Mouse (Mus musculus) C2C12 (cell line): ENCODE measurements around the gene Gm10961. TPM values are rescaled to one million over a fixed set of nuclear protein-coding genes. Genes with fewer than 3 reads are reported as not detected.

Experiments used
- H3K27me3 ChIP-seq: one replicate; pipeline ENCODE4 v1.6.1; 2011; ENCODE audit not compliant: control insufficient read depth, insufficient read depth, insufficient read length
- H3K36me3 ChIP-seq: one replicate; pipeline ENCODE4 v1.6.1; 2011; ENCODE audit not compliant: control insufficient read depth, insufficient read depth
- H3K4me3 ChIP-seq: one replicate; pipeline ENCODE4 v1.5.1; 2011; ENCODE audit warnings: mild to moderate bottlenecking, control low read depth; ENCODE audit not compliant: poor library complexity, insufficient read depth, severe bottlenecking
- H3K79me2 ChIP-seq: one replicate; pipeline ENCODE4 v1.6.1; 2011; ENCODE audit not compliant: control insufficient read depth, insufficient read depth
- H3K79me3 ChIP-seq: one replicate; pipeline ENCODE4 v1.6.1; 2011; ENCODE audit warnings: low read depth, control low read depth
- H3ac ChIP-seq: one replicate; pipeline ENCODE3; 2011; ENCODE audit warnings: low read depth; ENCODE audit not compliant: control insufficient read depth, insufficient read length
- CEBPB ChIP-seq: IDR thresholded peaks from one replicate; pipeline ENCODE4 v1.6.1; 2011; ENCODE audit warnings: low read depth, mild to moderate bottlenecking, control low read depth, moderate library complexity
- CTCF ChIP-seq: IDR thresholded peaks from one replicate; pipeline ENCODE4 v1.5.1; 2011; ENCODE audit not compliant: control insufficient read depth, insufficient read depth, insufficient read length
- FOSL1 ChIP-seq: IDR thresholded peaks from one replicate; pipeline ENCODE4 v1.8.0; 2011; ENCODE audit warnings: mild to moderate bottlenecking, low read length; ENCODE audit not compliant: poor library complexity, insufficient read depth, severe bottlenecking
- MAX ChIP-seq: IDR thresholded peaks from one replicate; pipeline ENCODE4 v1.6.1; 2011; ENCODE audit warnings: mild to moderate bottlenecking, control low read depth
- MYOD1 ChIP-seq: IDR thresholded peaks from one replicate; pipeline ENCODE4 v1.6.1; 2011; ENCODE audit warnings: low read depth; ENCODE audit not compliant: control insufficient read depth, insufficient read length
- MYOG ChIP-seq: IDR thresholded peaks from one replicate; pipeline ENCODE4 v1.6.1; 2011; ENCODE audit not compliant: control insufficient read depth, insufficient read length; ENCODE audit errors: extremely low read depth
- USF1 ChIP-seq: IDR thresholded peaks from one replicate; pipeline ENCODE4 v1.6.1; 2011; ENCODE audit warnings: low read depth, mild to moderate bottlenecking, control low read depth, moderate library complexity
- polyA plus RNA-seq: library from polyadenylated mRNA; unstranded; fragments of >200 nt; fragmentation: generic; extraction: Trizol; gene quantifications from one replicate; pipeline ENCODE4 v1.2.1, GENCODE M21; 2012; ENCODE audit warnings: missing spikeins

The Gm10961 gene
- polyA plus RNA-seq, 1 experiment = not detected

DNA sequence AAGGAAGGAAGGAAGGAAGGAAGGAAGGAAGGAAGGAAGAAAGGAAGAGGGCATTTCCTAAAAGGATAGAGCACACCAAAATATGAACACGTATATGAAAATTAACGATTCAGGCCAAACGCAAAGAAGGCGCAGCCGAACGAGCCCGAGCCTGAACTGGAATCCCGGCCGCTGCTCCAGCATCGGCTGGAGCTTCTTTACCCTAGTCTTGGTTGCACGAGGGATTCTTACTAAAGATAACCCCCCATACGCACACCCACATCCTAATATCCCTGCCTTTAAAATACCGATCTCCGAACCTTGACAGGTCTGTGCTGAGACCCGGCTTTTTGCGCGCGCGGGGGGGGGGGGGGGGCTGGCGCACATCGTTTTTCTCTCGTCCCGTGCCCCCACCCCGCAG is 34.0 kb upstream of the Gm10961 start:
- H3K79me3 ChIP-seq = no peaks in the 10 kb centered on the region
- no peak overlapping the region for H3K4me3 ChIP-seq
- H3K27me3 ChIP-seq = peaks cover 81% of the 10 kb centered on the region
- H3ac ChIP-seq = no peak overlapping the region
- no peaks in the 10 kb centered on the region for H3K79me2 ChIP-seq
- no peak for TF ChIP-seq MYOG
- TF ChIP-seq CTCF = no peak
- TF ChIP-seq USF1 = no peak
- H3K36me3 ChIP-seq = no peaks in the 10 kb centered on the region

DNA sequence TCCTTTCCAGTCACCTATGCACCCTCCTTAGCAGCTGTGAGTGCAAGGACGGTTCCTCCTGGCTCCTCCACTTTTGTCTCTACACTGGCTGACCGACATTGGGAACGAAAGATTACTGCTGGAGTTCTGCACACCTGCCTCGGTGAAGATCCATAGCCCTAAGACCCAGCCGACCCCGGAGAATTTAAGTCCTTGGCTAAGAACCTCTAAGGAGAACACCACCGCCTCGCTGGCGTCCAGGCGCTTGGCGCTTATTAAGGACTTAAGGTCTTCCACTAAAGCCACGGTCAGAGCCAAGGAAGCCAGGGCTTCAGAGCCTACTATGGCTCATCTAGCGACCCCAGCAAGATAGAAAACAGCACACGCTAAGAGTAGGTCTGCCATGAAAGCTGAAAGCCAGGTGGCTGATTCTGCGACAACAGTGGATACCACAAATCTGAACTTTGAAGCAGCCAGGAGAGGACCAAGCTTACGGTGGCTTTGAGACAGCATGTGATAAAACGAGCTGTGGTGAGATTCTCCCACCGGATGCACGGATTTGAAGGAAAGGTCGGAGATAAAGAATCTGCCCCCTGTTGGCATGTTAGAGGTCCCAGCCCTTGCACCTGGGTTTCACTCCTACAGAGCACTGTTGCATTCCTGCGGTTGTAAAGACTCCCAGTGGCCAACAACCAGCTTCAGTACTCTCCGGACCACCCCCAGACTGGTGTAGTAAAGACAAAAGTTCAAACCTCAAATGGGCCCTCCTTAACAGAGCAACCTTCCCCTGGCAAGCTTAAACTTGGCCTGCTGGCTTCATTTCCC is 33.3 kb upstream of the Gm10961 start:
- H3K4me3 ChIP-seq = no peak overlapping the region
- TF ChIP-seq USF1 (no peak), MAX (no peak), MYOD1 (no peak), MYOG (no peak), CTCF (no peak), CEBPB (no peak), FOSL1 (no peak)
- no peaks in the 10 kb centered on the region for H3K36me3 ChIP-seq
- peaks cover 82% of the 10 kb centered on the region for H3K27me3 ChIP-seq
- H3K79me3 ChIP-seq = no peaks in the 10 kb centered on the region
- no peaks in the 10 kb centered on the region for H3K79me2 ChIP-seq
- no peak overlapping the region for H3ac ChIP-seq

DNA sequence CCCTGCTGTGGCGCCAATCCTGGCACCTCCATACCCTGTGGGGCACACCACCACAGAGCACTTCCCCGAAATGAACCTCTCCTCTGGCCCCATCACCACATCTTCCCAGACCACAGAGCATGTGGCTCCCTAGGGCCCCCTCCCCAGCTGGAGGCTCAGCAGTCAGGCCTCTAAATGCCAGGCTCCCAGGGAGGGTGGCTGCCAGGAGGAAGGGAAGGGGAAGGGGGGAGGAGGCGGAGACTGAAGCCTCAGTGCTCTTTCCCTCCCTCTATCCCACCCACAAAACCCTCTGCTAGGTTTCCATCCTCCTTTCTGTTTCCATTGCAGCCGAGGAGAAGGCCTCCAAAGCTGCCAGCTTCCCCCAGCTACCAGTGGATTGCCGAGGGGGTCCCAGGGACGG is 31.0 kb upstream of the Gm10961 start:
- Histone ChIP-seq H3K79me2 (no peaks in the 10 kb centered on the region), H3K4me3 (no peak overlapping the region), H3K79me3 (no peaks in the 10 kb centered on the region), H3ac (no peak overlapping the region), H3K36me3 (no peaks in the 10 kb centered on the region), H3K27me3 (peaks cover 75% of the 10 kb centered on the region)
- TF ChIP-seq MYOG (no peak), CTCF (no peak), USF1 (no peak), FOSL1 (no peak), MYOD1 (no peak), CEBPB (no peak), MAX (no peak)

DNA sequence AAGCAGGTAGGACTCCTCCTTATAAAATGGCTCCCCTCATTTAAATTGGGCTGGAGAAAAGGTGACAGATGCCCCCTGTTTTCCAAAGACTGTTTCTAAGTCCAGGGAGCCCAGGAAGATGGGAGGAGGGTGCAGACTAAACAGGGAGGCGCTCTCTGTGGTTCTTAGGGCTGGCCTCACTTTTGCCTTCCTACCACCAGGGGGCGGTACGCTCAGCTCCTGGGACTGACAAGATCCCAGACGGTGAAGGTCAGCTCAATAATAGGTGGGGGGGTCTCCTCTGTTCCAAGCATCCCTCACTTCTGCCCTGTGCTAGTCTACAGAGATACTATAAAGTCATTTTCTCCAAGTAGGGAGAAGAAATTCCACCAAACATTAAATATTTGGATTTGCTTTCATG is 25.8 kb upstream of the Gm10961 start:
- Histone ChIP-seq H3K4me3 (no peak overlapping the region), H3K79me3 (no peaks in the 10 kb centered on the region), H3K36me3 (no peaks in the 10 kb centered on the region), H3K27me3 (peaks cover 30% of the 10 kb centered on the region), H3ac (no peak overlapping the region), H3K79me2 (no peaks in the 10 kb centered on the region)
- TF ChIP-seq CTCF (peak; percentile 69), USF1 (no peak)

DNA sequence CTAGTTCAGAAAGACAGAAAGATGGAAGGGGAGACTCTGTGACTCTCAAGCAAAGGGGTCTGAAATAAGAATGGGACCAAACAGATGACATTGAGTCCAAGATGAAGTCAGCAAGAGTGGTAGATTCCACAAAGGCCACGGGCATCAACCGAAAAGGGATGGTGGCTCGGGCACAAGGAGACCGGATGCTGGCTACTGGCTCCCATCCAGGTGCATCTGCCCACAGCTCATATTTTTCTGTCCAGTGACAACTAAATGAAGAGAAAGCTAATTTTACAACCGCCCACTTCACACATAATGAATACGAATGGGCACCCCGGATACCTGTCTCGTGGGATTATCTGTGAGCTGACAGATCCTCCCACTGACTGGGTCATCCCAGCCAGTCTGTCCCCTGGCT is 23.9 kb upstream of the Gm10961 start:
- Histone ChIP-seq H3K27me3 (peaks cover 13% of the 10 kb centered on the region), H3ac (no peak overlapping the region)
- TF ChIP-seq FOSL1 = no peak
- TF ChIP-seq MYOG = no peak
- no peak for TF ChIP-seq CEBPB
- no peak for TF ChIP-seq USF1
- no peak for TF ChIP-seq MAX
- no peak for TF ChIP-seq CTCF
- no peak for TF ChIP-seq MYOD1

DNA sequence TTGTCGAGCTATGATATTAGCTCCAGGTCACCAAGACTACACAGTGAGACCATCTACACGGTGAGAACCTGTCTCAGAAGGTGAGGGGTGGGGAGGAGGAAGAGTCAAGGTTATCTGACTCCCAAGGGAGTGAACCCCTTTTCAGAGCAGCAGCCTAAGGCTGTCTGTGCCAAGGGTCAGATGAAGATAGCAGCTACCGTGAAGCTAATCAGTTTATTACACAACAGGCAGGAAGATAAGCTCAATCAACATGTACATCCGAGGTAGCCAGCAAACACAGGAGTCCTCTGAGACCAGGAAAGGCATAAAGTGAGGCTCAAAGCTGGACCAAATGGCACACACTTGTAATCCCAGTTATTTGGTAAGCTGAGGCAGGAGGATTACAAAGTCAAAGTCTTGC is 22.3 kb upstream of the Gm10961 start:
- no peaks in the 10 kb centered on the region for H3K79me2 ChIP-seq
- no peak overlapping the region for H3K4me3 ChIP-seq
- H3ac ChIP-seq = no peak overlapping the region
- TF ChIP-seq MYOD1 (no peak), MYOG (no peak), CTCF (no peak), FOSL1 (no peak), USF1 (no peak), CEBPB (no peak), MAX (no peak)
- peaks cover 7% of the 10 kb centered on the region for H3K27me3 ChIP-seq
- H3K36me3 ChIP-seq = peaks cover 20% of the 10 kb centered on the region
- no peaks in the 10 kb centered on the region for H3K79me3 ChIP-seq

More for the DNA sequence above, 23.9 kb upstream of the Gm10961 start:
- Histone ChIP-seq H3K79me2 (no peaks in the 10 kb centered on the region), H3K79me3 (no peaks in the 10 kb centered on the region), H3K4me3 (no peak overlapping the region), H3K36me3 (peaks cover 4% of the 10 kb centered on the region)
